Mouse (Mus musculus) kidney, adult 8-10 months (tissue): ENCODE results near the gene Angel2.
"Not testable (repeated sequence)": the region's sequence is repeated elsewhere in the genome, so short reads cannot be mapped to it uniquely, and the experiment has no call there.

Source experiments
- DNase-seq, 2 experiments: peaks; one replicate each; pipeline ENCODE4 v3.0.0; 2022

Gene Angel2

DNA sequence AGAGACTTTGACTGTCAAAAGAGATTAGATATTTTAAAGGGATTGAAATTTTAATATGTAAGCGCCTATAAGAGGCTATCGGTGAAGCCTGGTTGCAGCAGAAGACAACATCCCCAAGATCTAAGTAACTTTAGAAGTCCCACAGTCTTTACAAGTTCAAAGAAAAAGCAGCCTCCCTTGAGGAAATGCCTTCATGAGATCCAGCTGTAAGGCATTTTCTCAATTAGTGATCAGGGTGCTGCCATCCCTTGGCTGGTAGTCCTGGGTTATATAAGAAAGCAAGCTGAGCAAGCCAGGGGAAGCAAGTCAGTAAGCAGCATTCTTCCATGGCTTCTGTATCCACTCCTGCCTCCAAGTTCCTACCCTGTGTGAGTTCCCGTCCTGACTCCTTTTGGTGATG lies at the start of gene Angel2:
Gene Angel2 (plus strand): TSS at position 301 of the 400 bp plus-strand sequence.
- DNase-seq: not testable (repeated sequence)

DNA sequence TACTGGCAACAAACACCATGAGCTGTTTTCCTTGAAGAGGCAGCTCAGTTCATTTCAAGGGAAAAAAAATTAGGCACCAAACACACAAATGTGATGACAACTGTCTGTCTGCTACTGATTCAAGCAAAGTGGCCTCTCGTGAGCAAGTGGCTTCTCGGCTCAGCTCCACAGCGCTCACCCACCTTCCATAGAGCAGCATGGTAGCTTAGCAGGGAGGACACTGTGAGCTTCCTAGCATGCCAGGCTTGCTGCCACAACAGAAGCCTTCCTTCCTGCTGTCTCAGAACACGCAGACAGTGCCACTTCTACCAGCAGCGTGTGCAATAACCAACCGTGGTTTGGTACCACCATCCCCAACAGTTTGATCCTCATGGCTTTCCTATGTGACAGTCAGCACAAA lies 49.2 kb upstream of the Angel2 start:
- DNase-seq: no peak

DNA sequence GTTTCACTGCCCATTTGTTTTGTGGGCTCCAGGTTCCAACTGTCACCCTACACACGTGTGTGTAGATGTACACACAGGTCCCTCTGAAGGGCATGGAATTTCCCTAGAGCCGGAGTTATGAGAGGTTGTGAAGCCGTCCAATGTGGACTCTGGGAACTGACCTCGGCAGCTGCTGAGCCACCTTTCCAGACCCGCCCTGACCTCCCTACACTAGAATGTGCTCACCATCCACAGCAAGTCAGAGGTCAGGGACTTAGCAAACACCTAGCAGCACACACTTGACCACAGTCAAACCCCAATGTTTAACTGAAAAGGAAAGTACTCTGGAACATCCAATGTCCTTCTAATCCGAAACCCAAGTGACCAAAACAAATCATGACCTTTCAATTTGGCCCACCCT lies 44.3 kb upstream of the Angel2 start:
- no peak for DNase-seq

DNA sequence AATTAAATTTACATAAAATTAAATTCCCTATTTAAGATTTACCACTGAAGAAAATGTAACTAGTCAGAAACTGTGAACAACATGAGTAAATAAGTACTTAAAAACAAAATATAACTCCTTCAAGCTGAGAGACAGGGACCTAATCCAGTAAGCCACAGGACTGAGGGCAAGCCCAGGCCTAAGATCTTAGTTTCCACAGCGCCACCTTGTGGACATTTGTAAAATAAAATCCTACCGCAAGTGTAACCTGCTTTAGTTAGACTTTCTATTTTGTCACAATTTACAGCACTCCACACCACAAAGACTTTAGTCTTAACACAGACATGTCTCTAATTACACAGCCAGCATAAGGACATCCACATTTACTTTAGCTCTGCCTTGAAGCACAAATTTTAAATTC lies 43.5 kb upstream of the Angel2 start:
- peak; percentile 28 to 43 for DNase-seq

DNA sequence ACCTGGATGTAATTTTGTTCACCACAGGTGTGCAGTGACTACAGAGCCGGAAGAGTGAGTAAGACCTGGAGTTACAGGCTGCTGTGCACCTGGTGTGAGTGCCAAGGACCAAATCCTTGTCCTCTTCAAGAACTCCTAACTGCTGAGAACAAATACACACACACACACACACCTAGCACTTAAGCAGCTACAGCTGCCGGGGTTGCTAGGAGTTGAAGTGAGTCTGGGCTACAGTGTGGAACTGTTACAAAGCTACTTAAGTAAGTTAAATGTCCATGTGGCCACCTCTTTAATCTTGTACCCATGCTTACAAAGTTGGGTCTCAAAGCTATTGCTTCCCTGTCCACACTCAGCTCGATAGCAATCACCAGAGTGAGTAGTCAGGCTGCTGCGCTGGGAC lies 38.9 kb upstream of the Angel2 start:
- no peak for DNase-seq

DNA sequence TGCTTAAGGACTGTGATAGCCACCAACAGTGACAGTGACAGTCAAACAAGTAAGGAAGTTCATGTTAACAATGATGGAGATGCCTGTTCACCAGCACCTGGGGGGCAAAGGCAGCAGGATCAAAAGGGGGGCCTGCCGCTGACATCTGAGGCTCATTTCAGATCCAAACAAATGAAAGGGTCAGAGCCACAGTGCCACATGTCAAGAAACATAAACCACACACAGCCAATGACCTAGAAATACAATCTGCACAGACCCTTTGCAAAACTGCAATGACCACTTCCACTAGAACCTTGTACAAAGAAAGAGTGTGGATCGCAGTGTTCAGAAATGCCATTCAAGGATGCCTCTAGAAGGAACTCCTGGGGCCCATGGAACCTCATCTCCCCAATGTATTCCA lies 36.9 kb upstream of the Angel2 start:
- no peak for DNase-seq

DNA sequence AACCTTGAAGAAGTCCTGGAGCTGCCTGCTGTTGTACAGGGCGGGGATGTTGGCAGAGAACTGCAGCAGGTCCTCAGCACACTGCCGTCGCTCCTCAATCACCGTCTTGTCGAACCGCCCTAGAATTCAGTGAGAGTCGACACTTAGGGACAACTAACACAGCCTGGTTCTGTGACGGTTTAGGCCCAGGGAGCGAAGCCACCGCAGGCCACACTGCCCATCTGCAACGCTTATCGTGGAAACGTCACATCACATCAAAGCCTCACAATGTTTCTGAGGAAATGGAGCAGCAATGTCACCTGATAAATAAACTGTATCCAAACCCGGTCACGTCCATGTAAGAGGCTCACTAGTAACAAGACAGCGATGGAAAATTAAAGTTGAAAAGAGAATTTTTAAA lies 36.3 kb upstream of the Angel2 start:
- no peak for DNase-seq

DNA sequence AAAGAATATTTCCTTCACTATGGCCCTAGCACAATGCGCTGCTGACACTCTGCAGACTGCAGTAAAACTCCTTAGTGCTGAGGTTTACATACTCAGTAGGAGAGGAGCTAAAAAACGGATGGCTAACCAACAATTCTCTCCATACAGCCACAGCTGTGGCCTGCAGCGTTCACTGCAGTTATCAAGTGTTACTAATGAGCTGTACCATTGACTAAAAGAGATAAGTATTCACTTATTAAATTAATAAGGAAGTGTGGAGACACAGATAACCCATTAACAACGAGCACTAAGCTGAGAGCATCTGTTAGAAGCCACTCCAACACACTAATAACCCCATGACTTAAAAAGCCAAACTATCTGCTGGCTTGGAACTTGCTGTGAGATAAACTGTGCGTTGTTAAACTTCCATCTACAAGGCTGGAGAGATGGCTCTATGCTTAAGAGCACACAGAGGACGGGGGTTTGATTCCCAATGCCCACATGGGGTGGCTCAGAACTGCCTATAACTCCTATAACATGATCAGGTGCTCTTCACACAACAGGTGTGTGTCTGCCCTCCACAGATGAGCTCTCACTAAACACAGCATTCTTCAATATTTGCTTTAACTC lies 31.2 kb upstream of the Angel2 start:
- no peak for DNase-seq

DNA sequence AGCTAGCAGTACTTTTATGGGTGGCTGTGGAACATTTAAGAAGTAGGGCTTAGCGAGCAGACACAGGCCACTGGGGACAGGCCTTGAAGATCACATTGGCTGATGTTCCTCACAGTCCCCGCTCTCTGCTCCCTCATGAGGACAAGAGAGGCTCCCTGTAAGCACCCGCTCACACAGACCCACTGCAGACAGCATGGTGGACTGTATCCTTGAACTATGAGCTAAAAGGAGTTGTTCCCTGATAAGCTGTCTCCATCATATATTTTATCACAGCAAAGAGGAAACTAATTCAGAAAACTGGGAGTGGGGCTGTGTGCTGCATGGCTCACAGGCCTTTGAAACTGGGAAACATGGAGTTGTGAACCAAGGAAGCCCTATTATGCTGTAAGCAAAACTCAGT lies 26.7 kb upstream of the Angel2 start:
- no peak for DNase-seq

DNA sequence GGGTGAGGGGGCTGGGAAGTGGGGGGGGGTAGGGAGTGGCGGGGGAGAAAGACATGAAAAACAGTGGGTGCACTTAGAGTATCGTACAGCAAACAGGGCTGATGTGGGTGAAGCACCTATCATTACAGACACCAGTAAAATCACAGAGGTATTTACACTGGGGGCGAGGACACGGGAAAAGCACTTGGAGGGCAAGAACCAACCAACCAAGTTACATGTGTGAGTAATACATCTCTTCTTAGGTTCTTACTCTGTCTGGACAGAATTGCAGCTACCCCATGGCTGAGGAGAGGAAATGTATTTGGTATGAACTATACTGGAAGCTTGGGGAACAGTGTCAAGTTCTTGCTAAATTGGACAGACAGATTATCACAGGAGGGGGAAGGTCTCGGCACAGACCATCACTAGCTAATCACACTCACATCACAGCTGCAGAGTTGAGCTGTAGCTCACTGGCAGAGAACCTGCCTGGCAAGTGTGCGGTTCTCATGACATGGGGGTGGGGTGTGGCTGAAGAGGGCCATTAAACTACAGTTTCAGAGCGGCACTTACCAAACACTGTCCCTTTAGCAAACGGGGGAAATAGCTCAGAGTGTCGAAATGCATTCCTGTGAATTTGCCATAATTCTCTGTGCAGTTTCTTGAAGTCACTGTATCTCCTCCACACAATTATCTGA lies 25.9 kb upstream of the Angel2 start:
- DNase-seq: no peak

DNA sequence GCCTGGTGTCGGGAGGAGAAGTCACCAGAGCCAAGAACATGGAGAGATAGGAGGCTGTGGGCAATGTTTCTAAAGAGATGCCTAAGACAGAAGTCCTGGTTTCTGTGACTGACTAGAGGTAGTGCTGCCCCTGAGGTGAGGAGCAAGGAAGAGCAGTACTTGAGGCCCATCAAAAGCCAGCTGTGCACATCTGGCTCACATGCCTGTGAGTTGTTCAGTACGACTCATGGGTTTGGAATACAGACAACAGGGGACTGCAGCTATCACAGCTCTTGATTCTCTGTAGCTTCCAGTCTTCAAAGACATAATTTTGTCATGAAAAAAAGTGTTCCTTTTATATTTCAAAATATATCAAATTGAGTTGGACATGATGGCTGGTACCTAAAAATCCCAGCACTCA lies 23.8 kb upstream of the Angel2 start:
- DNase-seq: no peak

DNA sequence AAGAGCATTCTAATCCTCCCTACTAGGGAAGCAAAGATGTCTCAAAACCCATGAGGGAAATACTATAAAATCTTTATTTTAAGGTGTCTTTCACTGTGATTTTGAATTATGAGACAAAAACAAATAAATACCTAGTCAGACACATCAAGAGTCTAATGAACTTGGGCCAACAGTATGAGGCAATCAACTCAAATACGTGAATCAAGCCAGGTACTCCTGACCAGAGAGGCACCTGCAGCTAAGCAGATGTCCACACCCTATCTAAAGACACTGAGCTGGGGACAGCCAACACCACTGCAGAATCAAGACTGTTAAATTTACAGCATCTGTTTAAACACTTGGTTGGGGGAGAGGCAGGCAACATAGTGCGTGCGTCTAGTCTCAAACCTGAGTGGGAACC lies 20.8 kb upstream of the Angel2 start:
- no peak for DNase-seq

DNA sequence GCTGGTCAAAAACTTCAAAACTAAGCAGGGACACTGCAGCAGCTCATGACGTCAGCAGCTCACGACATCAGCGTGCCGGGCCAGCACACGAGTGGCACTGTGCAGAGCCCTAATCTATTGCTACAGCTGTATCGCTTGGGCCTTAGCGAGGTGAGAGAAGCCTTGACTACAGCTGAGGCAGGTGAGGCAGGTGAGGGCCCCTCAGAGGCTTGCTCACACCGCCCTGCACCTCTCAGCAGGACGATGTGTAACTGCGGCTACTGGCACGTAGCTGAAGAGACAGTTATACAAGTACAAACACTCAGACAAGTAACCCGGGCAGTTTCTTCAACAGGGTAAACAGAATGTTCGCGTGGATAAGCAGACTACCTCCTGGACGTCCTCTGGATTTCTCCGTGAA lies 20.2 kb upstream of the Angel2 start:
- DNase-seq: no peak

DNA sequence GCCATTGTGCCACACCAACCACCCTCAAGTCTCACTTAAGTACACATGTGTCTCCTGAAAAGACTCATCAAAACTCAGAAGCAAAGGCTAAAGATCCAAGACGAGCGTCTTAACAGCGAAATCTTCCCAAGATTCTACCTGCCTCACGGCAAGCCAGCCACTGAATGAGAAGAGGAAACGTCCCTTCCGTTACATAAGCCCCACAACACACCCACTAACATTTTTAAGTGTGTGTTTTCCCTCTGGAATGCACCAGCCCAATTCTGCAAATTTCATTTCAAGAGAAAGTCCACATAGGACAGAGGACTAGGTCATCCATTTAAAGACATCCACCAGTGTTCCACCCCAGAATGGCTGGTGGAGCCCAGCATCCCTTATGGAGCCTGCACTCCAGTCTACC lies 14.1 kb upstream of the Angel2 start:
- no peak for DNase-seq

DNA sequence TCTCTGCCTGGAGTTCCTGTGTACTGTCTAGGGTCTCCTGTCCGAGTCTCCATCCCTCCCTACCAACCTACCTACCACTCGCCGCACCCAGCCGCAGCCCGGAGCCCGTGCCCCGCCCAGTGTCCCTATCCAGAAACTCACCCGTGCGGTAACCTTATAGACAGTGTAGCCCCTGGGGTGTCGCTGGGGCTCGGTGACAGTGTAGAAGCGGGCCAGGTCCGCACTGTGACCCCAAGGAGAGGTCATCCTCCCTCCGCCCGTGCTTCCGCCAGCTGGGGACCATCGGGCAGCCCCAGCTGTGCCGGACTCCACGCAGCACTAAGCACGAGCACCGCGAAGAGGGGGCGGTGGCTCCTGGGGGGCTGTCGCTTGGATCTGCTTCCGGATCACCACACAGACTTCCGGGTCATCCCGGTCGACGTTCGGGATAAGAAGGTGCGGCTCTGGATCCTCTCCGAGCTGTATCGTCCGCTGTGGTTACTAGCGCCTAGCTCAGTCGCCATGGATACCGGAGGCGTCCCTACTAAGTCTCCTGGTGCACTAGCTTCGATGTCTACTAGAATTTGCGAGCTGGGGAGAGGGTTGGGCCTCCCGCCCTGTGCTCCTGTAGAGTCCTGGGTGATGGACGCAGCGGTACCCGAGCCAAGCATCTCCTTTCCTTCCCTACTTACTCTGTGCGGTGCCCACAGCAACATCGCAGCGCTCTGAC lies 13.3 kb upstream of the Angel2 start, which contains the start of gene Rps6kc1:
Gene Rps6kc1 (minus strand): TSS at position 356 of the 709 bp plus-strand sequence.
- DNase-seq: peak; percentile 67 to 78

DNA sequence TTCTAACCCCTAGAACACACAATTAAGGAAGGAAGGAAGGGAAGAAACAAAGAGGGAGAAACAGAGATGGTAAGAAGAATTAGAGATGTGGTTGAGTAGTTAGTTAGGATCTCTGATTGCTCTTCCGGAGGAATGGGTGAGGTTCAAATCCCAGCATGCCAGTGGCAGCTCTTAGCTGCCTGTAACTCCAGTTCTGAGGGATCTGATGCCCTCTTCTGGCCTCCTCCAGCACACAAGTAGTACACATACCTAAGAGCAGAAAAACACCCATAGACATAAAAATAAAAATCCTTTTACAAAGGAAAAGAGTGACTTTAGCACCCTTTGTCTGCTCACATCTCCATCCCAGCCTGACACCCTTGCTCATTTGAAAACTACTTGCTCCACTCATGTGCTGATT lies 12.3 kb upstream of the Angel2 start:
- no peak for DNase-seq

DNA sequence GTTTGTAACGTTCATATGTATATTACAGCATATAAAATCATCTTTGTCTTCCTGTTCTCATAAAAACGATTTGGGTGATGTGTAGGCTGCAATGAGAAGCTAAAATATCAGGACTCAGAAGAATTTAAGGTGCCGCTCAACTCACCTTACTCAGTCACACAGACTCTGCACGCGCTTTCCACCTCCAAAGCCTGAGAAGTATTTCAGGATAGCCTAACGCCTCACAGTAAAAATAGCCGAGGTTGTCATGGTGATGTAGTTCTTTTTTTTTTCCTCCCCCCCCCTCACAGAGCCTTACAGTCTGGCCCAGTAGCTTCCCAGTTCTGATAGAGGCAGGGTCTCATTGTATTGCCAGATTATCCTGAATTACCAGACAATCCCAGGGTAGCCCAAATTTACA lies 6.0 kb upstream of the Angel2 start:
- DNase-seq: no peak

DNA sequence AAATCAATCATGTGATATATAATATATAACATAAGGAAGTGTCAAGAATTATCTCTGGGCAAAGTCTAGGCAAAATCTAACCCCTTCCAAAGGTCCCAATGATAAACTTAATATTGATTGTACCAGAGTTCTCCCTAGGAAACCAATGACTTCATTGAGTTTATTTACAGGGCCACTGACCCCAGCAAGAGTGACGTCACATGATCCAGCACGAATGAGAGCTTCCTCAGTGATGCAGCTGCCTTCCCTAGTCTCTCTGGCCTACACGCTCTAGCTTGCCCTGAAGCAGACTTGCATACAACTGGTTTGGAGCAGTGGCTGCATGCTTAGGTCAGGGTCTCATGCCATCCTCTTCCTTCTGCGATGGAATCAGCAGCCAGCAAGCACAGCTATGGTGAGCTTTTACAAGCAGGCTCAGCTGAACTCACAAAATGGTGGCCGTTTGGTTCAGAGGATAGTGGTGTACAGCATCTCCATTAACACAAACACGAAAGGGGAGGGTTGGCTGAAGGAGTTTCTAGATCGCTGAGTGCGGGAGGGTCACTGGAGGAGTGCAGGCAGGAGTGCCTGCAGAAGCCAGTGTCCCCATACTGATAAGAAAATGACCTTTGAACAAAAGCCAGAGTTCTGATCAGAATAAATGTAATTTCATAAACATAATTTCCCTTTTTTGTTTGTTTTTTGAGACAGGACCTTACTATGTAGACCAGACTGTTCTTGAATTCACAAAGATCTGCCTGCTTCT lies 5.0 kb upstream of the Angel2 start:
- no peak for DNase-seq

DNA sequence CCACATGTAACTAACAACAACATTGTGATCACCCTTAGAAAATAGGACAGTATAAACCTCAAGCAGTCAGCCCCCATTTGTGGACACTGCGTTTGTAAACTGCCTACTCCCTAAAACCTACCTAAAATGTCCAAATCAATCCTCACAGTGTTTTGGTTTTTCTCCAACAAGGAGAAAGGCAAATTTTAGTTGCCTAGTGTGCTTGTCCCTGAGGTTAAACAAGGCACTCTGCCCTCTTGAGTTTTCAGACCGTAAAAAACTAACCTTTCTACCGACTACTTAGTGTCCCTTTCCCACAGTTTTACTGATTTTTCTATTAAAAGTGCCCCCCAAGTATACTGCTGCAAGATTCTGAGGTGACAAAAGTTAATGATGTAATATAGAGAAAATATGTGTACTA lies 2.4 kb downstream of the Angel2 start:
- no peak for DNase-seq

DNA sequence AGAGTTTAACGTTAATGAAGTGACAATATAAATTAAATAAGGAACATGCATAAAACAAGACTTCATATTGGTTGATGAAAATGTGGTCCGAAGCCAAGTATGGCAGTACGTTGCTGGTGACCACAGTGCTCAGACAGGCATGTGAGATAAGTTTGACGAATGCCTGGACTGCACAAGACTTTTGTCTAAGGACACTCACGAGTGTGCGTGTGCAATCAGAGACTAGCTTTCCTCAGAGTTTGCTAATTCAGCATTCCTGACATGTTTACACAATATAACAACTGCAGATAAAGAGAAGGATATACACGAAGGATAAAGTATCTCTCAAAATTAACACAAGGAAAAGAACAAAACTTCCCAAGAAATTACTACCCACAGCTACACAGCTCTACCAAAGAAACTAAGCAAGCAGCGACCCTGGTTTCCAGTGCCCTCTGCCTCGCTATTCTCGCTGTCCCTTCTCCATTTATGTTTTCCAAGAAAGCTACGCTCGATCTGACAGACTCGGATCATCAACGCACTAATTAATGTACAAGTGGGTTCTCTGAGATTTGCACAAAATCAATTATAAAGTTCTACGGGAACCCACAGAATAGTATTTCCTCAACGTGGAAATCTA lies 2.9 kb downstream of the Angel2 start:
- DNase-seq: peak in 1 of 2 experiments; percentile 22

DNA sequence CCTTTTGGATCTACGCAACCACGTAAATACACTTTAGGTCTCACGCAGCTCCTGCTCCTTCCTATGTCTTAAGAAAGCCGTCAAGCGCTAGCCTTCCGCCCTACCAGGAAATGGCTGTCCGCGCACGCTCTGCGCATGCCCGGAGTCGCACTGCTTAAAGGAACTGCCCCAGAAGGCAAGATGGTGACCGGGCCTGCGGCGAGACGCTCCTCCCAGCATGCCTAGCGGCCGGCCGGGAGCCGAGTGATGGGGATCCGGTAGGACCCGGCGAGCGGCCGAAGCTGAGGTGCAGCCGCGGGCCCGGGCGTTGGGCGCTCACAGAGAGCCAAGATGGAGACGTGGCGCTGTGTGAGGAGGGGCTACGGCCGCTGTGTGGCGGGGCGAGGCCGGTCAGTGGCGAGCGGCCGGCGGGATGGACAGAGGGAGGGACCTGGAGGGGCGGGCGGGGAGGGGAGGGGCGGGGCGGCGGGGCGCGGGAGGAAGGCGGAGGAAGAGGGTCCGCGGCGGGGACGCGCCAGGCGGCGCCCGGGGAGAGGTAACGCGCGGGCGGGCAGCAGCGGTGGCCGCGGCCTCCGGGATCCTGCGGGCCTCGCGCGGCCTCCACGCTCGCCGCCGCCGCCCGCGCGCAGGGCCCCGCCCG lies 3.6 kb downstream of the Angel2 start:
- peak; percentile 97 to 98 for DNase-seq

DNA sequence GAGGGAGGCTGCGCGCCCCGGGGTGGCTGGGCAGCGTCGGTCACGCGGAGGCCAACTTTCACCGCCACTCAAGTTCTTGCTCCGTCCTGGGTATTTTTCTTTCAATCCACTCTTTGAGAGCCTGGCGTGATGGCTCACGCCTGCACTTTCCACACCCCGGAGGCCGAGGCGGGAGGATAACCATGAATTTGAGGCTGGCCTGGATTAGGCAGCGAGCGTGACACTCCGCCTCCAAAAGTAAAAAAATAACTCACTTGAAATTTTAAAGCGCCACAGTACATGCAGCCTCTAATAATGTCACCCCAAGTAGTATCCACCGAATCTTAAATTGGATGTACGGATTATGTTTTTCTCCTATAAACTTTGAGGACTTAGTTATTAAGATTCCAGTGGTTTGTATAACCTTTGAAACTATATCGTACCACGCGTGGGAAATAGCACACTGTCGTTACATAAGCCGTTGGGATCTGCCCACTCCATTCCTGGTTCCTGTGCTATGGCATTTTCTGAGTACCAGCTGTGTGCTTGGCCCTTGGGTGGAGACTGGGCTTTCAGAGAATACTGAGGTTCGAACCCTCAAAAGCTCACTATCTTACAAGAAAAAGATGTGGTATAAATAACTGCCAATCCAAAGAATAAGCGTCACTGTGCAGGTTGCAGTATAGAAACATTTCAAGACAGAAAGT lies 4.2 kb downstream of the Angel2 start:
- DNase-seq: peak; percentile 60 to 62
